Mouse (Mus musculus) liver (tissue): Measurements from ENCODE around the gene Trank1.

Experiments used
- DNase-seq: peaks from one replicate; pipeline ENCODE4 v3.0.0-alpha.2; 2020; ENCODE audit warnings: mixed read lengths

The Trank1 gene

GRCm38 (mm10) chr9:111304036-111304435 lies 7.5 kb upstream of the Trank1 start:
- no peak for DNase-seq

- DNase-seq, result no peak
Measured at GRCm38 (mm10) chr9:111306142-111306541, 5.4 kb upstream of the Trank1 start.

GRCm38 (mm10) chr9:111311843-111312441 lies 403 bp downstream of the Trank1 start:
- no peak for DNase-seq

DNA sequence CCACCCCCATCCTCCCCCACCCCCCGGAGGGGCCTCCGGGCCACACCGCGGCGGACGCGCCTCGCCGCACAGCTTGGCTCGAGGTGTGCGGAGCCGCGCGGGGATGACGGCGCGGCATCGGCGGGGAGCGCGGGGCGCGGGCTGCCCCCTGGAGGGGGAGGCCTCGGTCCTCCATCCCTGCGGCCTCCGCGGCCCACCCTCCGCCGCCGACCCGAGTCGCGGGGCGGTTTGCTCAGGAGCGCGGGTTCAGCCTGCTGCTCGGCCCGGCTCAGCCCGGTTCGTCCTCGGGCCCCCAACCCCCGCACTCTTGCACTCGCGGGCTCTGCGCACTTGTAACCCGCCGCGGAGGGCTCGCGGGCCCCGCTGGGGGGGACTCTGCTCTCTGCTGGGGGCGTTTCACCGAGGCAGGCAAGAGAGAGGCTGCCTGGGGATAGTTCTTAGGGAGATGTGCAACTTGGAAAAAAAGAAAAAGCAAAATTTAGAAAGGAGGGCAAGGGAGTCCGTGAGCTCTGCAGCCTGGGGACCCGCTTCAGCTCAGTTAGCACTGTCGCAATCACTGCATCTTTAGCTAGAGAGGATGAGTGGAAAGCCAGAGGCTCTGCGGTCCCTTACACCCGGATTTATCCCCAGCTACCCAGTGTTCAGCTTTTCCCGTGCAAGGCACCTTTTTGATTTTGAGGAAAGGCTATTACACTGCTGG lies 1.1 kb downstream of the Trank1 start:
- no peak for DNase-seq

GRCm38 (mm10) chr9:111313299-111313698 lies 1.8 kb downstream of the Trank1 start:
- no peak for DNase-seq

- DNase-seq, result no peak
Measured at GRCm38 (mm10) chr9:111313793-111314192, 2.3 kb downstream of the Trank1 start.

- DNase-seq, result peak; percentile 50
Measured at GRCm38 (mm10) chr9:111314219-111314618, 2.7 kb downstream of the Trank1 start.

DNA sequence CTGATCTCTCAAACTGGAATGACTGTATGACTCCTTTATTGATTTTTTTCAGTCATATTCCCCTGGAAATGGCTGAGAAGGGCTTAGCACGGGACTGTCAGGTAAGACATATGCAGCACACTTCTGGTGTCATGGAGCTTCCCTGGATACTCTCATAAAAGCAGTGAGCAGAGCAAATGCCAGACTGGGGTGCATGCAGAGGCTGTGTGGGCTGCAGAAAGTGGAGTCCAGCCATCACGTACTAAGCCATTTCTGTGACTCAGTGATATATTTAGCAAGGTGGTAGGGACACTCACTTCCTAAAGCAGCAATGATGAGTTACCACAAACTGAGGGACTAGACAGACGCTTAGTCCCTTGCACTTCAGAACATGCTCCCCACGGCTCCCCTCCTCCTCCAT lies 9.4 kb downstream of the Trank1 start:
- no peak for DNase-seq

GRCm38 (mm10) chr9:111324881-111325280 lies 13.3 kb downstream of the Trank1 start:
- no peak for DNase-seq

- DNase-seq, result peak; percentile 29
Measured at GRCm38 (mm10) chr9:111329881-111330280, 18.3 kb downstream of the Trank1 start.

DNA sequence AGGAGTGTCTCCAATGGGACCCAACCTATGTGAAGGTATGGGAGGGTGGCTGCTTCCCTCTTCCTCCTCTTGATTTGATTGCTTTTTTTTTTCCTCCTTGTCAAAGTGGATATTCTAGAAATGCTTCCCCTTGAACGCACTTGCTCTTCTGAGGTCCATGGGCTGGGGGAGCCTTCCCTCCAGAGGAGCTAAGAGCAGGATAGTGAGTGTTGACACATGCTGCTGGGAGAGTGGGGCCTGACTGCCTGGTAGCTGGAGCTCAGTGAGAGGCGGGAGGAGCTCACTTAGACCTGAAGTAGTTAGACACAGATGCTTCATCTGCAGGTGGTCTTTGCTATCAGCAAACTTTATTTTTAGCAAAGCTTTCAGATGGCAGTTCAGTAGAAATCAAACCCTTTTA lies 22.3 kb downstream of the Trank1 start:
- DNase-seq, result no peak

GRCm38 (mm10) chr9:111334555-111335164 lies 23.1 kb downstream of the Trank1 start:
- no peak for DNase-seq

- DNase-seq, result no peak
Measured at GRCm38 (mm10) chr9:111351233-111351632, 39.7 kb downstream of the Trank1 start.

DNA sequence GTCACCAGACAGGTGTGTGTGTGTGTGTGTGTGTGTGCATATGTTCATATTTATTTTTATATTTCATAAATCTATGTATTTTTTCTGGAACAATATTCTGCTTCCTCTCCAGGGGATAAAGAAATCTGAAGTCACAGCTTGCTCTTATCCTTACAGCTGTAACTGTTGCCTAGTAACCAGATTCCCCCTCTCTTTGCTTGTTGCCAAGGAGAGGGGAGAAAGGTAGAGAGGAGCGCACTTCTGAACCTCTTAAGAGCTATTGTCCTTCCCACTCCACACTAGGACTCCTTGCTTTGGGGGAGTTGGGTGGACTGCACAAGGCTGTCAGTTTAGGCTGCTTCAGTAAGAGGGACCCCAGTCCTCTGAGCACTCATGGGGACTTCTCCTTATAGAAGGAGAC lies 40.1 kb downstream of the Trank1 start:
- DNase-seq, result no peak

- no peak for DNase-seq
Measured at GRCm38 (mm10) chr9:111352646-111353045, 41.1 kb downstream of the Trank1 start.

DNA sequence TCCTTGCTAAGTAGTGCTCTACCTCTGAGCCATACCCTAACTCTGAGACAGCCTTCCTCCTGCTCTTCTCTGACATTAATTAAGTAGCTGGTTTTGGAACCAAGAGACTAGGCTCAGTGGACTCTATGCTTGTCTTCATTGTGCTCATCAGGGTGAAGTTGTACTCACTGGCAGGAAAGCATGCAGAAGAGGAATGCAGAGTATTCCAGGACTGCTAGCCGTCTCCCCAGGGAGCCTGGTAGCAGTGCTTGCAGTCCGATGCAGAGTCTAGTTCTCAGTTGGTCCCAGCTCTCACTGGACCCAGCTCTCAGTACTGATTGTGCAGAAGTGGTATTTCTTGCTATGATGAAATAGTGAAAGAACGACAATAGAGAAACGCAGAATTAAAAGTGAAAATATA lies 43.5 kb downstream of the Trank1 start:
- DNase-seq, result no peak

- no peak for DNase-seq
Measured at GRCm38 (mm10) chr9:111356386-111356785, 44.8 kb downstream of the Trank1 start.

GRCm38 (mm10) chr9:111363656-111364055 lies 52.1 kb downstream of the Trank1 start:
- no peak for DNase-seq

GRCm38 (mm10) chr9:111367713-111368112 lies 56.2 kb downstream of the Trank1 start:
- DNase-seq, result no peak

- DNase-seq, result no peak
Measured at GRCm38 (mm10) chr9:111372079-111372478, 60.5 kb downstream of the Trank1 start.

- no peak for DNase-seq
Measured at GRCm38 (mm10) chr9:111377868-111378267, 66.3 kb downstream of the Trank1 start.

DNA sequence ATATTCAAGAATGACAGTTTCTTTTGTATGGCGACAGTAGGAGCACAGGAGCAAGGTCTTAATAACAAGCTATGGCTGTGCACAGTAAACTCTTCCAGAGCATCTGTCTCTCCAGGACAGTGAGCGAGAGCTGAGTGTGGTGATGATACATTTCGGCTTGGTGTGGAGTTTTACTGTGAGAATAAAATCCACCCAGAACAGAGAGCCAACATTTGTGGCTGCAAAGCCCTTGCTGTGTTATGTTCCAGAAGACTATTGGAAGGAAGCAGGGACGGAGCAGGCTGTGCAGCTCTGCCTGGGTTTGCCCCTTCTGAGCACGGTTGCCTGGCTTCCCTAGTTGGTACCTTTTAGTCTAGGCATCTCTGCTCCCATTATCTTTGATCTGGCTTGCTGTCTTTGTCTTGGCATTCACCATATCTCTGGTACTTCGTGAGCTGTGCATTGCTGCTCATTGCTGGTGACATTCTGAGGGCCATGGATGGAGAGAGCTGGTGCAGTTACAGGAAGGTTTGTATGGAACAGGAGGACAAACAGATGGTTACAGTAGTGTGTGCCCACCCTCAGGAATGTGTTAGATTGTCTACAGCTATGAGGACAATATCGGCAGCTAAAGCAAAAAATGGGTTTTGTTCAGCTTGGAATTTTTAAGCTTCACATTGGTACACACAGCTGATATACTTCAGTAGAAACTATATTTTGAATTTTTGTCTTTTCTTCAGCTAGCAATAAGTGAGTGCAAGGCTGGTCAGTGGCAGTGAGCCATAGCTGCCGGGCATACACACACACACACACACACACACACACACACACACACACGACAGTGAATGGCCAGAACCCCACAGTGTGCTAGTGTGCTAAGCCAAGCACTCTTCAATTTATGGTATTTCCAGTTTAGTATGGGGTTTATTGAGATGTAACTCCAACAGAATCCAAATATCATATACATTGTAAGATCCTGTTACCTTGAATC lies 69.8 kb downstream of the Trank1 start:
- no peak for DNase-seq

DNA sequence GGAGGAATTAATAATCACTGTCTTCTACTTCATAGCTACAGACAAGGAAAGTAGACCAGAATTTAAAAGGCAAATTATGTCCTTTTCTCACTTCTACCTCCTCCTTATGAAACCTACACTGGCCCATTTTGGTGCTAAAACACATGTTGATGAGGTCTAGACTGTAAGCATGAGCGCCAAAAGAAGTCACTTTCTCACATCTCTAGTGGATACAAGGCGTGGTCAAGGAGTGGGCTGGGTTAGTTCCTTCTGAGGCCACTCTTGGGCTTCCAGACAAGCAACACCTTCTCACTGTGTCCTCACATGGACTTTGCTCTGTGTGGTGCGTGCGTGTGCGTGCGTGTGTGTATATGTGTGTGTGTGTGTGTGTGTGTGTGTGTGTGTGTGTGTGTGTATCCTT lies 70.9 kb downstream of the Trank1 start:
- DNase-seq, result no peak
